9 mouse cellular contexts compared by ENCODE assay signal in the genomic region with DNA sequence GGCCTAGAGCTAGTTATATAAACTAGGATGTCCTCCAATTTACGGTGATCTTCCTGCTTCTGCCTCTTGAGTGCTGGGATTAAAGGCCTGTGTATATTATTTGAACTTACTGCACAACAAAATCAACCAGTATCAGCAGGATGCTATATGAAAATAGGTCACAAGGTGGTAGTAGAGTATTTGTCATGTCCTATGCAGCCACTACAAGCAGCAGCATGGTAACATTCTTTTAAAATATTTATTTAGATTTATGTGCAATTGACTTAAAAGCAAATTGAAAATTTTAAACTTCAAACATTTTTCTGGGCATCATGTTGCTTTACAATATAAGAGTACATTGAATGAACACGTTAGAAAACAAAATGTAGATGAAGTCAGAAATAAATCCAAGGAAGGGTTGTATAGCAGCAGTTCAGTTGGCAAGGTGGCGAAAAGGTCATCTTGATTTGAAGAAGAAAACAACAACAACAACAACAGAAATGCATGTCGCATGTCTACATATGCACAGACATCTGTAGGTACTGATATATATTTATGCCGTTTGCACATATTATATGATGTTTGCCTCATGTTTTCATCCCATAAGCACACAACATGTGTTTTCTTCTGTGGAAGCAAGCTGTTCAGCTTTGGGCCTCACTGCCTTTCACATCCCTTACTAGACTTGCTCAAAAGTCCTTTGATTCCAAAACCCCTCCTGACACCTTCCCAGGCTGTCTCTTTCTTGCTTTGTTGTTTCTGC.
DNase-seq lines count a peak whose midpoint lies in the region; ATAC-seq and TF ChIP-seq lines count a peak whose summit lies in the region.
"Had no signal": no experiment of that assay in that cellular context is flagged by ENCODE, and none has a peak within 500 bp of the region (broad histone marks: within the 10 kb centered on the region; RNA-seq: fewer than 3 reads in every experiment).

No protein-coding gene starts in this region.

- H3K36me3 ChIP-seq in MEL (ENCODE audit: control insufficient read depth in 1 of 2, insufficient read depth in 2 of 2, low read length in 2 of 2): no peaks in the 10 kb centered on the region
- H3K36me3 ChIP-seq in kidney, embryonic 14.5 days (ENCODE audit: control insufficient read depth, insufficient read depth, low read length): no peaks in the 10 kb centered on the region
- H3K36me3 ChIP-seq: heart, embryonic 15.5 days had no signal

- TF ChIP-seq EP300 in MEL (IDR thresholded peaks at IDR 0.05; ENCODE audit: low read depth in 1 of 2, low read length in 2 of 2): no peak

- H3K27me3 ChIP-seq in MEL (ENCODE audit: control insufficient read depth in 1 of 2, insufficient read depth in 2 of 2, low read length in 2 of 2): no peaks in the 10 kb centered on the region
- H3K27me3 ChIP-seq in kidney, embryonic 14.5 days (ENCODE audit: control insufficient read depth, insufficient read depth, low read length): no peaks in the 10 kb centered on the region
- H3K27me3 ChIP-seq: heart, embryonic 15.5 days had no signal

- 90% methylated on average over 5 of the region's 5 CpGs for WGBS in kidney, embryonic 14.5 days

- H3K4me2 ChIP-seq in kidney, embryonic 14.5 days (replicated peaks; ENCODE audit: low read depth, low read length): no peak overlapping the region
- H3K4me2 ChIP-seq: heart, embryonic 15.5 days had no signal

- no peak overlapping the region for H3K9ac ChIP-seq in MEL (ENCODE audit: control insufficient read depth, low read depth, low read length, poor library complexity, severe bottlenecking)
- no peak overlapping the region for H3K9ac ChIP-seq in kidney, embryonic 14.5 days (ENCODE audit: low read depth, low read length)
- H3K9ac ChIP-seq: heart, embryonic 15.5 days had no signal

- peak in 1 of 2 experiments; percentile 28 for DNase-seq in layer of hippocampus, adult 2 months (ENCODE audit: low spot score in 2 of 2)
- DNase-seq in layer of hippocampus, postnatal 25 days (ENCODE audit: extremely low spot score in 1 of 2, low spot score in 1 of 2): no peak
- DNase-seq in MEL (ENCODE audit: low read depth, low spot score): peak; percentile 54
- peak; percentile 56 for DNase-seq in brain, adult 2 months (ENCODE audit: low read depth, low spot score)
- no peak for DNase-seq in heart, adult 18-20 months
- DNase-seq: lung, postnatal 36 days had no signal

- peak; percentile 84 for TF ChIP-seq CTCF in layer of hippocampus, adult 2 months (conservative IDR thresholded peaks at IDR 0.05)
- peak in 2 of 3 experiments; percentile 14 to 70; a peak in 3 of 6 replicates for TF ChIP-seq CTCF in MEL (IDR thresholded peaks at IDR 0.05 in 2 of 3, conservative IDR thresholded peaks at IDR 0.05 in 1 of 3; ENCODE audit: control insufficient read depth in 1 of 3, insufficient read depth in 1 of 3, low read depth in 2 of 3, low read length in 3 of 3, poor library complexity in 1 of 3, severe bottlenecking in 1 of 3)

- no peak for TF ChIP-seq POLR2A in MEL (IDR thresholded peaks at IDR 0.05; ENCODE audit: control insufficient read depth in 1 of 2, insufficient read depth in 1 of 2, low read depth in 1 of 2, low read length in 2 of 2, poor library complexity in 1 of 2)

- H3K4me1 ChIP-seq in MEL (ENCODE audit: control insufficient read depth in 1 of 2, insufficient read depth in 2 of 2, low read length in 2 of 2): no peaks in the 10 kb centered on the region
- H3K4me1 ChIP-seq in kidney, embryonic 14.5 days (ENCODE audit: control insufficient read depth, insufficient read depth, low read length): no peaks in the 10 kb centered on the region
- H3K4me1 ChIP-seq: heart, embryonic 15.5 days had no signal

- H3K79me2 ChIP-seq in MEL (ENCODE audit: control insufficient read depth, insufficient read depth, low read length, poor library complexity): no peaks in the 10 kb centered on the region

- no peak overlapping the region for H3K4me3 ChIP-seq in layer of hippocampus, adult 2 months
- H3K4me3 ChIP-seq in MEL (ENCODE audit: control insufficient read depth in 1 of 2, insufficient read depth in 1 of 2, low read depth in 2 of 2, low read length in 2 of 2): no peak overlapping the region
- no peak overlapping the region for H3K4me3 ChIP-seq in kidney, embryonic 14.5 days (ENCODE audit: low read length)
- H3K4me3 ChIP-seq: heart, embryonic 15.5 days had no signal

- TF ChIP-seq RAD21 in MEL (IDR thresholded peaks at IDR 0.05; ENCODE audit: low read depth, low read length): peak; percentile 93

- peak; percentile 90 for ATAC-seq in megakaryocyte progenitor cell, adult 5-6 weeks (replicated peaks; ENCODE audit: poor library complexity)
- ATAC-seq in kidney, embryonic 14.5 days (ENCODE audit: low FRiP score, low TSS enrichment): no peak

- no peak overlapping the region for H3K27ac ChIP-seq in layer of hippocampus, adult 2 months
- H3K27ac ChIP-seq in MEL (ENCODE audit: control insufficient read depth, low read depth, low read length): no peak overlapping the region
- H3K27ac ChIP-seq in kidney, embryonic 14.5 days (ENCODE audit: low read depth, low read length): no peak overlapping the region
- H3K27ac ChIP-seq: heart, embryonic 15.5 days had no signal

- H3K9me3 ChIP-seq in MEL (replicated peaks; ENCODE audit: insufficient read depth, low read length): no peaks in the 10 kb centered on the region
- no peaks in the 10 kb centered on the region for H3K9me3 ChIP-seq in kidney, embryonic 14.5 days (ENCODE audit: control insufficient read depth, low read length)
- H3K9me3 ChIP-seq: heart, embryonic 15.5 days had no signal

TF ChIP-seq in MEL, 35 proteins besides CTCF, POLR2A, EP300 and RAD21:
- TF ChIP-seq ELF1 (IDR thresholded peaks at IDR 0.05; ENCODE audit: low read depth, low read length) (no peak), E2F4 (IDR thresholded peaks at IDR 0.05; ENCODE audit: borderline replicate concordance, low read depth, low read length) (no peak), ETS1 (IDR thresholded peaks at IDR 0.05; ENCODE audit: low read depth, low read length) (no peak), JUND (IDR thresholded peaks at IDR 0.05; ENCODE audit: low read depth, low read length) (no peak), ZC3H11A (IDR thresholded peaks at IDR 0.05; ENCODE audit: low read depth, low read length) (peak; percentile 87), SMC3 (IDR thresholded peaks at IDR 0.05; ENCODE audit: low read depth, low read length) (peak; percentile 84), KAT2A (conservative IDR thresholded peaks at IDR 0.05; ENCODE audit: low read depth, low read length) (no peak)

Comparison
In these comparisons a context has a peak if more than half of its experiments do, and no peak if none do; other contexts are left out.
1. DNase-seq: peak in MEL (single experiment) and brain, adult 2 months (single experiment); none in layer of hippocampus, postnatal 25 days (0 of 2) and heart, adult 18-20 months (0 of 2).